Mouse (Mus musculus) spleen, postnatal 10 days (tissue): ENCODE results near the gene Pkd1.

Experiments
- DNase-seq, 2 experiments: peaks; one replicate each; pipeline ENCODE4 v3.0.0; 2021 to 2022; ENCODE audit warnings: low spot score in 2 of 2

Pkd1 gene

DNA sequence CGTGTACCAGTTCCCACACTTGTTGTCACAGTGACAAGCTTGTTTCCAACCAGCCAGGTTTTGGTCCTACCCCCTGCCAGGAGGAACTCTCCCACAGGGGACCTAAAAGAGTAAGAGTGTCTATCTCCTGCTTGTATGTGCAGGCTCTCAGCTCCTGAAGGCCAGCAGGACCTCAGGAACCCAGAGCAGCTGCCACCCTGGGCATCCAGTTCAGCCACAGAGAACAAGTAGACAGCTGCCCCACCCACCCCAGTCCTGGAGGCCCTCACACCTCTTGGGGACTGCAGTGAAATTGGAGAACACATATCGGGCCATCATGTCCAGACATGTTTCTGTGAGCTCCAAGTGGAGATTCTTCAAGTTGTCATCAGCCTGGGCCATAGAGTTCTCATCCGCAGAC lies 54.9 kb downstream of the Pkd1 start:
- no peak for DNase-seq

DNA sequence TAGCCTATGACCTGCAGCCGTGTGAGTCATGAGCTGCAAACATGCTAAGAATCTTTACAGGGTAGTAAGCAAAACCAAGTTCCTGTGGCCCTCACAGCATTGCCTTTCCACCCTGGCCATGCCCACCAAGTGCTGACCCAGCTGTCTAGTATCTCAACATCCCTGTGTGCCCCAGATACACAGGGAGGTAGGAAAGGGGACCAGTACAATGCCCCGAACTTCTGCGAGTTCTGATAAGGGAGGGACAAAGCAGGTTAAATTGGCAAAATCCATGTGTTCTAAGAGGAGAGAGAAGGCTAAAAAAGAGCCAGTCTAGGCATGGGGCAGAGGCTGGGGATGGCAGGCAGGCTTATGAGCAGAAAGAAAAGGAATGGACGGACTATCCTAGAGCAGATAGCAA lies 58.7 kb downstream of the Pkd1 start:
- no peak for DNase-seq

DNA sequence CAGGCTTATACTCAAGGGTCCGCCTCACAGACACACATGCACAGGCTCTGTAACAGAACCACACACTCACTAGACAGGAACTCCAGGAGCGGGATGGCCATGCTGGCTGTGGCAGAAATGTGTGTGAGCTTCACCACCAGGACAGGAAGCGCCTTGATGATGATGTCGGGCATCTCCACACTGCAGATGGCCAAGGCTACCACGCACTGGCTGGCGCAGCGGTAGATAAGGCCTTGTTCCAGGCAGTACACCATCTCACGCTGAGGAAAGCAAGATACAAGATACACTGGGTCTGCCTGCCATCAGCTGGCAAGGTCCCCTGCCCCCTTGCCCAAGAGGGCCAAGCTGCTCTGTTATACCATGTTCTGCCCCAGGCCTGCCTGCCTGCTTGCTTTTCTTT lies 59.2 kb downstream of the Pkd1 start:
- DNase-seq: peak in 1 of 2 experiments; percentile 68

DNA sequence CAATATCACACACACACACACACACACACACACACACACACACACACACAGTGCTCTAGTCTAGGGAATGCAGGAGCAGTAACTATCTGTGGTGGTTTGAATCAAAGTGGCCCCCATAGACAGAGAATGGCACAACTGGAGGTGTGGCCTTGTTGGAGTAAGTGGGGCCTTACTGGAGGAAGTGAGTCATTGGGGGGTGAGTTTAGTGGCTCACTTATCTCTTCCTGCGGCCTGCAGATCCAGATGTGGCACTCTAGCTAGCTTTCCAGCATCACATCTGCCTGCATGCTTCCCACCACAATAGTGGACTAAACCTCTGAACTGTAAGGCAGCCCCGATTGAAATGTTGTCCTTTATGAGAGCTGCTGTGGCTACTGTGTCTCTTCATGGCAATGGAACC lies 61.1 kb downstream of the Pkd1 start:
- no peak for DNase-seq

DNA sequence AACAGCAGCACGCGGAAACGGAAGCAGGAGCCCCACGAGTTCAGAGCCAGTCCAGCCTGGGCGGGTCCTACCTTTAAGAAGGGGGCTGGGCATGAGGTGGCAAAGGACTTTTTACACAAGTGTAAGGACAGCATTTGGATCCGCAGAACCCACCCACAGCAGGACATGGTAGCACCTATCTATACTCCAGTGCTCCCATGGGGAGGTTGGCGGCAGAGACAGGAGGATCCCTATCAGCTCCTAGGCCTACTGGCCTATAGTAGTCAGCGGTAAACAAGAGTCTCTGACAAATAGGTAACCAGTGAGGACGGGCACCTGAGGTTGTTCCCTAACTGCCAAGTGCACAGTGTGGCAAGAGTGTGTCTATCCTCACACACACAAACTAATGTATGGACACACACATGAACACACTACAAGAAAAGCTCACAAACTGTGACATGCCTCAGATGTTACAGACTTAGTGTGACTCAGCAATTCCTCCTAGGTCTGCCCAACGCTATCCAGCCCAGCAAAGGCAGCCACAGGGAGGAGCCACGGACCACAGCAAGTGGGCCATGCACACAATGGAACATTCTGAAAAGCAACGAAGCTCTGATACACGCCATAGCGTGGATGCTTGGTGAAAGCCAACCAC lies 68.0 kb downstream of the Pkd1 start:
- DNase-seq: peak; percentile 56 to 63

DNA sequence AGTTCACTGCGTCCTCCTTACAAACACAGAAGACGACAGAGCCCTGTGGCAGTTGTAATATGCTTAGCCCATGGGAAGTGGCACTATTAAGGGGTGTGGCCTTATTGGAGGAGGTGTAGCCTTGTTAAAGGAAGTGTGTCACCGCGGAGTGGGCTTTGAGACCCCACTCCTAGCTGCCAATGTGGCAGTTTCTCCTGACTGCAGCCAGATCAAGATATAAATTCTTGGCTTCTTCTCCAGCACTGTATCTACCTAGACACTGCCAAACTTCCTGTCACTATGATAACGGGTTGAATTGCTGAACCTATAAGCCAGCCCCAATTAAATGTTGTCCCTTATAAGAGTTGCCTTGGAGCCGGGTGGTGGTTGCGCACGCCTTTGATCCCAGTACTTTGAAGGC lies 75.8 kb downstream of the Pkd1 start:
- no peak for DNase-seq

DNA sequence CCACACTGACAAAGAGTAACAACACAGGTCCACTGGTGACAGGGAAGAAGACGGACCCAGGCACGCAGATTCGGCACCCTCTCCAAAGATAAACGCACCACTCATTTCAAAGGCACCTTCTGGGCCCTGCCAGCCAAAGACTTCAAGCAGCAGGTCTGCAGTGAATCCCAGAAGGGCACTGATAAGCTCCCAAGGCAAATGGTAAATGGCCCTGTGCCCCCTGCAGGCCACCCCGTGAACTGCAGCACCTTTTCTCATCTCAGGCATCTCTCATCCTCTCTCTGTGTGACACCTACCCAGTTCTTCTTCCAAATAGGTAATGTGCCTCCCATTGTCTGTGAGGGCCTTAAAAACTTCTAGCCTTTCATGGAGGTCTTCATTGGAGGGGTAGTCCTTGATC lies 79.0 kb downstream of the Pkd1 start:
- peak; percentile 83 to 89 for DNase-seq

DNA sequence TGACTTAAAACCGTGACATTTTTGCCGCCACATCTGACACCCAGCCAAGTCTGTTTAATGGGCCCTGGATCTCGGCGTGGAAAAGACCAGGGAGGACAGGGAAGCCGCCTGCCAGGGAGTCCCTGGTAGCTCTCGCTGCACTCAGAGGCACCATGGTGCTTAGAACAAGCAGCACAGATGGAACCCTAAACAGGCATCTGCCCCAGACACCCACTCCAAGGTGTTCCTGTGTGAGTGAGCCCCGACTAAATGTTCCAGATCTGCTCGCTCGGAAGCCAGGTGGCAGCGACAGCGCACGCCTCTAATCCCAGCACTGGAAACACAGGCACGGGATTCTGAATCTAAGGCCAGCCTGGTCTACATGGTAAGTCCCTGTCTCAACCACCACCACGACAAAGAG lies 80.4 kb downstream of the Pkd1 start:
- no peak for DNase-seq

DNA sequence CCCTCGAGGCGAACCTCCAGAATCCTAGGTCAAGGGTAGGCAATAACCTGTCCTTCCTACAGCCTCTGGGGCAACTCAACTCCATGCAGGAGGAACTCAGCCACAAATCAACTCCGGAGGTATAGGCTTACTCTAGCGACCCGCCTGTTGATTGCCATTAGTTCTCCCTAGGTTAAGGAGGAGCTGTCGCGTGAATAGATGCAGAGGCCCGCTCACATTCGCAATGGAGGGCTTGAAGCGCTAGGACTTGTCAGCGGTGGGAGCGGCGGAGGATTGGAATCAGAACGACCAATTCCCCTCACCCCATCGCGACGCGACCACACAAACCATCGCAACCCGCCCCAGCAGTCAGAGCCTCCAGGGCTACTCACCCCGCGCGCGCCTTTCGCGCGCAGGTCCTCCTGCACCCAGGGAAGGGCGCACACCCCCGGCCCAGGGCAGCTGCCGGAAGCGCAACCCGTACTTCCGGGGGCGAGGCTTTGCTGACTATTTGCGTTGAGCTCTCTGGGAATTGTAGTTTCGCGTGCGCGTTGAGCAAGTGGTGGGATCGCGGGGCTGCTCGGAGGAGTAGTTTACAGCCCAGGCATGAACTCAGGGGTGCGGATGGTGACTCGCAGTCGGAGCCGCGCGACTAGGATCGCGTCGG lies 82.7 kb downstream of the Pkd1 start, which contains the start of the genes Tsc2 and Nthl1:
TSS of gene Tsc2 (minus strand) at position 464 of the 646 bp plus-strand sequence.
TSS of gene Nthl1 (plus strand) at position 514 of the 646 bp plus-strand sequence.
- peak; percentile 65 to 84 for DNase-seq

DNA sequence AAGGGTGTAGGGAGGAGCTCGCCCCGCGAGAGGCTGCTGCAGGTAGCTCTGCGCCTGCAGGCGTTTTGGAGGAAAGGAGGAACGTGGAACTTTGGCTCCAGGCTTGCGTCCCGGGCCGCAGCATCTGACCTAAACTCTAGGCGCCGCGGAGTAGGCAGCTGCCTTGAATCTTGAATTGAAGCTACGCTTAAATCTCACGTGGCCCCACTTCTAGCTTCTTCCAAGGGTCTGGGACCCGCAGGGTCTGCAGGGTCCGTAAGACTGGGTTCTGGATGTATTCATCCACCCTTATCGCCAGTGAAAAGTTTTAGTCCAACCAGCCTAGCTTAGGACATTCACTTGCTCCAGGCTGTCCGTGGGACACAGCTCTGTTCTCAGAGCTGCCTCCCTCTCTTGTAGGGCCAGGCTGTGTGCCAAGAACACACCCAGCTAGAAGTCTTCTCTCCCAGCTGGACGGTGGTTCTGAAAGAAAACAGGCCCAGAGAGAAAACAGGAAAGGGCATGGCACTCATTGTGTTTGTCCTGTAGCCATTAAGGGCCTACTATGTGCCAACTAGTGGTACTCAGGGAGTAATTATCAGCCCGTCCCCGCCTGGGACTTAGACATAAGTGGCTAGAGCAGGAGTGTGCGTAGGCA lies 83.3 kb downstream of the Pkd1 start:
- DNase-seq: peak in 1 of 2 experiments; percentile 56

DNA sequence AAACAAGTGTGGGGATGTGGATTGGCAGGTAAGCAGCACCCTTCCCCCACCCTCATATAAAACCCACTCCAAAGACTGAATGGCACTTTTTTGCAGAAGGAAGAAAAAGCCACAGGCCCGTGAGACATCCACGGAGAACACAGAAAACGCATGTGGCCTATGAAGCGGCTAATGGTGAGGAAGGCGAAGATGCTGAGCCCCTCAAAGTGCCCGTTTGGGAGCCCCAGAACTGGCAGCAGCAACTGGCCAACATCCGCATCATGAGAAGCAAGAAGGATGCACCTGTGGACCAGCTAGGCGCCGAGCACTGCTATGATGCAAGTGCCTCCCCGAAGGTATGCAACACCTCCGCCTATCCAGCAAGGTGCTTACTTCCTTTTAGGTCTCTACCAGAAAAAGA lies 84.2 kb downstream of the Pkd1 start:
- no peak for DNase-seq

DNA sequence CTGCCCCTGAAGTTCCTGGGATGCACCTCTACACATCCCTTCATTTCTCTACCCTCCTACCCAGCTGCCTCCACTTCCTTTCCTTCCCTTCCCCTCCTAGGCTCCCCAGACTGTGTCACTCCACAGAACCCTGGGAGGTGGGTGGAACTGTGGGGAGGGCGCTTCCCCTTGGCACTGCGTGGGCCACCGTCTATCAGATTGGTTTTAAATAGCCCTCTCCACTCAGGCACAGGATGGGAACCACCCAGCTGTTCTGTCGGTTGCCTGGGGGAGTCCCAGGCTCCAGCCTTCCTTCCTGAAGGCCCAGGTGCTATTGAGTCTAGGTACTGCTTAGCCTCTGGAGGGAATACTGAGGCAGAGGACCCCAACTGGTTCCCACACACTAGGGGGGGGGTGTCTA lies 85.4 kb downstream of the Pkd1 start:
- no peak for DNase-seq

DNA sequence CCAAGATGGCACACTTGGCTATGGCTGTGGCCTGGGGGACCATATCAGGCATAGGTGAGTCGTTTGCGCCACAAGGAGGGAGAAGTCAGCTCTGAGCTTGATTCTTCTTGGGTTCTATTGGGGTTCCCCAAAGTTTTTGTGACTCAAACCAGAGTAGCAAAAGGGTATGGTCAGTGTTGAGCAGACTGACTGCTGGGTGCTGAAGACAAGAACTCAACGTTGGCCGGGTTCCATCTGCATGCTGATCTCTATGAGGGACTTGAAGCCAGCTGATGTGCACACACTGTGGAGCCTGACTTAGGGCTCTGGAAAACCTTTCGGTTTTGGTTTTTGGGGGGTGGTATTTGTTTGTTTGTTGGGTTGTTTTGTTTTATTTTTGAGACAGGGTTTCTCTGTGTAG lies 86.1 kb downstream of the Pkd1 start:
- no peak for DNase-seq

DNA sequence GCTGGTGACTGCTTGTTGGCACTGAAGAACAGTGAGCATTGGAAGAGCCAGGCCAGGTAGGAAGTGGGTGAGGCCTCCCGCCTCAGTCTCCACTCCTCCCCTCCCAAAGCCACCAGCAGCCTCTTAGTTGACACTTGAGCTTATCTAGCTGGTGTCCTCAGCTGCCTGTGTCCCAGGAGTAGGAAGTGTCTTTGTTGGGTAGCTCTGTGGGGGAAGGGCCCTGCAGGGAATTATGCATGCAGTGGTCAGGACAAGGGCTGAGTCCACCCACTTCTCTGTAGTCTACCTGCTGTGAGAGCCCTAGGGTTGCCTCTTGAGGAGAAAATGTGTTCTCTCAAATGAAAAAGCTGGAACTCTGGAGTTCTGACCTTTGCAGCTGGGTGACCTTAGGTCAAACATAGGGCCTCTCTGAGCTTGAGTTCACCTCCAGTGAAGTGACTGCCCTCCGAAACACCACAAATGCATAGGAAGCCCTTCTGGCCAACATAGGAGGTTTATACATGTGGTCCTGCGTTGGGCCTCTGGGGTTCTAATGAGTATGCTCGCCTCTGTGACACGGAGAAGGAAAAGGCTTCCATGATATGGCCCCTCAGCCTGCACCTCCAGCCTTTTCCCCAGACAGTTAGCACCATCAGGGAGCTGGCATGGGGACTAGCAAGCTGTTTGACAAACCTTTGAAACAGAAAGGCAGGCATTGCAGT lies 87.3 kb downstream of the Pkd1 start:
- no peak for DNase-seq

DNA sequence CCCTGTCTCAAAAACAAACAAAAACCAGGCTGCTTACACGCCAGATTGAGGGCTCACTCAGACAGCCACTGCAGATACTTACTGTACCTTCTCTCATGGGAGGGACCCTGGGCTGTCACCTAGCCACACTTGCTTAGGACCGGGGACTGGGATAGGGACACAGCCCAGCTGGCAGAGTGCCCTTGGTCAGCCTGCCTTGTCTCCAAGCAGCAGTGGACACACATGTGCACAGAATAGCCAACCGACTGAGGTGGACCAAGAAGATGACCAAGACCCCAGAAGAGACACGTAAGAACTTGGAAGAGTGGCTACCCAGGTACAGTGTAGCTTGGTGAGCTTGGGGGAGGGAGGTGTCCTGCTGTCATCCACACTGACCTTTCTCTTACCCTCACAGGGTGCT lies 88.6 kb downstream of the Pkd1 start:
- peak in 1 of 2 experiments; percentile 11 for DNase-seq

DNA sequence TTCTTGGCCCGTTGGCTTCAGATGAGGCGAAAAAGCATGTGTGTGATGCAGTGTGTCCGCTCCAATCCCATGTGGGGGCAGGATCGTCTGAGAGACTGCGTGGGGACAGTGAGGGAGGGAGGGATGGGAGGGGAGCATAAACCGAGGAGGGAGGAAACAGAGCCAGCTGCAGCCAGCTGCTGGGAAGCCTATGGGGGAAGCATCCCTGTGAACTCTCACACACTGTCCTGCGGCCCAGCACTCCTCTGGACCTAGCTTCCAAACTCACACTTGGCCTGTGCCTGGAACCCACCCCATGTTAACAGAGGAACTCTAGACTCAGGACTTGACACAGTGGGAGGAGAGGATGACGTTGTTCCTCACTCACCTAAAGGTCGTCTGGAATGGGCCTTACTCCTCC lies 89.2 kb downstream of the Pkd1 start:
- DNase-seq: no peak

DNA sequence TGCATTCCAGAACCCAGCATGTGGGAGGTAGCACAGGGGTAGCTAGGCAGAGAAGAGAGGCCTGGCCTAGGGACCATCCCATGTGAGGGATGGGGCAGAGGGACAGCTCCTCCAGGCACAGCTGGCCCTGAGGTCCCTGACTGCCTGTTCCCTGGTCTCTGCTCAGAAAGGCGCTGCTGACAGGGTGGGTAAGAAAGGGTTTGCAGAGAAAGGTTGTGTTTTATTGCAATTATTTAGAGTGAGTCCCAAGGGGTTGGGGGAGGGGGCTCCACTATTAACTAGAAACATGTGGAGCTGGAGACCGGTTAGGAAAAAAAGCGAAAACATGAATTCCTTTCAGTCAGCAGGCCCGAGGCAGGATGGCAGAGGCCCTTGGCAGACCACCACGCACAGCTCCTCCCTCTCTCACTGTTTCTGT lies 89.9 kb downstream of the Pkd1 start:
- DNase-seq: no peak

DNA sequence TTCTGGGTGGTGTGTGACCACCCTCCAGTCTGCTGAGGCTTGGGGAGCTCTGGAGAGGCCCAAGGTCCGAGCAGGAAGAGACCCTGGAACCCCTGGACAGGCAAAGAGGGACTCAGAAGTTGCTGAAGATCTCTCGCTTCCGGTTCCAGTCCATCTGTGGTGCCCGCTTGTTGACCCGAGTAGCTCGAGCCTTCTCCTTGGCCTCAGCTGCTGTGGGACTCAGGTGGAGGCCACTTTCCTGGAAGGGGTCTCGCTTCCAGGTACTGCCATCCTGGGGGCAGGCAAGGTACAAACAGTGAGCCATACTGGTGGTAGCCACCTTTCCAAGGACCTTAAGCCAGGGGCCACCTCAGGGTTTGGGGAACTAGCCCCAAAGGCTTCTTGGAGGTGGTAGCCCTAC lies 90.5 kb downstream of the Pkd1 start:
- DNase-seq: no peak

DNA sequence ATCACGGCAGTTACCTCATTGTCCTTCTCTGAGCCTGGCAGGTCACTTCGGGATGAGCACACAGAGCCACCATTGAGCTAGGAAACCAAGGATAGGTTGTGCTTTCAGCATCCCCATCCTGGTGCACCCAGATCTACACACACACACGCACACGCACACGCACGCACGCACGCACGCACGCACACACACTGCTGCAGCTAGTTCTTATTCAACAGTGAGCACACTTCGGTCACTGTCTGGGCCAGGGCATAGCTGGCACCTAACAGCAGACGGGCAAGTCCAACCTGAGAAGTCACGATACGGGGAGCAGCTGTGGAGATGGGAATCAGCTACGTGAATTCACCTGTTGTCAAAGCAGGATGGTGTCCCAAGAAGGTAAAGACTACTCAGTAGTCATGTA lies 90.9 kb downstream of the Pkd1 start:
- DNase-seq: no peak

DNA sequence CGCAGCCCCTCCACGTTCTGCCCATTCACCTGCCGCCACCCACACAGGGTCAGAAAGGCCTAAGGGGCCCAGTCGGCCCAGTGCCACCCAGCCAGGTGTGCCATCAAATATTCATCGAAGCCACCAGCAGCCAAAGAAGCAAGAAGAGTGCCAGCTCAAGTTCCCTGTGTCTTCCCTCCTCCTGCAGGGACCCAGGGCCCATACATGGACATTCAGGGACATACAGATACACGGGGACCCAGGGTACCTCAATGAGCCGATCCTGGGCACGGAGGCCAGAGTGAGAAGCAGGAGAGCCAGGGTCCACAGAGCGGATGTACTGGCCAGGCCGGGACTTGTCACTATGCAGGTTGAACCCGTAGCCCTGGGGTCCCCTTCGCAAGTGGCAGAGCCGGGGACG lies 92.3 kb downstream of the Pkd1 start:
- no peak for DNase-seq

DNA sequence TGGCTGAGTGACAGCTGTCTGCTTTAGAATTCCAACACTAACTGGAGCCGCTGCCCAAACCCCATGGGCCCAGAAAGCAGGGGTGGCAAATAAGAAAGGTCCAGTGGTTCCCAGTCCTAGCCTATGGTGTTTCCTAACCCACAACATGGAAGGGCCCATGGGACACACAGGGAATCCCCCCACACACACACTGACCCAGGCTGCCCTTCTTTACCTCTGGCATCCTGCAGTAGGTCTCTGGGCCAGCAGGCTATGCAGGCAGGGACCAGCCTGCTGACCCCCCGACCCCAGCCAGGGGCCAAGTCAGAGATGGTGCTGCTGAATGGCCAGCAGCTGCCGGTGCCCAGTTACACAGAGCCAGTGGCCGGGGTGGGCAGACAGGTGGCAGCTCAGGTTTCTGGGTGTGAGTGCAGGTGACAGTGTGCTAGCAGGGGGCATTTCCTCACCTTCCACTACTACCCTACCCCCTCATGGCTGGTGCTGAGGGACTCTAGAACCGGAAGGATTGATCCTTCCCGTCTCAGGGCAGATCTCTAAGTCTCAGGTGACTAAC lies 93.2 kb downstream of the Pkd1 start:
- DNase-seq: no peak

DNA sequence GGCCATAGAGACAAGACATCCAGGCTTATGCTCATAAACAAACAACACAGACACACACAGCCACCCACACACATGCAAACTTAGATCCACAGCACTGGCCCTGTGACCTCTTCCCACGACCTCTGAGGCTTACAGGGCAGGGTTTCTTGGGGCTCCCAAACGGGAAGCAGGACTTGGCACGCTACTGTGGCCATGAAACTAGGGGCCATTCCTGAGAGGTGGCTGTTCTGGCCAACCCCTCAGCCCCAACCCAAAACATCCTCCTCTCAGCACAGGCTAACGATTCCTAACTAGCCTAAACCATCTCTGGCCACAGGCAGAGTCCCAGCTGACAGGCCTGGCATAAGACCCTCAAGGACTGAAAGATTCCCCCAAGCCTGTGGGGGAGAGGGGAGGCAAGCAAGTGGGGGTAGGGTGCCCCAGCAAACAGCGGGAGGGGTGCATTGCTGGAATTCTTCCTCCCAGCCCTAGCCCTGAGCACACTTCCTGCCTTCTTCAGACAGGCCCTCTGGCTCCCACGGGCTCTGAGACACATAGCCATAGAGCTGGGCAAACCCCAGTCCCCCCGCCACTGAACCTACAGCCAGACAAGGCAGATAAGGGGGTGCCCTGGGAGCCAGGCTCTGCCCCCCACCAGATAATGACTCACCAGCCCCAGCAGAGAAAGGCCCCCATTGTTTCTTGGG lies 94.5 kb downstream of the Pkd1 start:
- no peak for DNase-seq
